Mouse (Mus musculus): ENCODE measurements around the gene Col9a3. TPM values are rescaled to one million over a fixed set of nuclear protein-coding genes. Genes with fewer than 3 reads are reported as not detected.

Gene Col9a3
- polyA plus RNA-seq, 1 experiment from 2014 or later: 4.0 TPM

- 14% methylated on average over 5 of the region's 5 CpGs for WGBS
- Histone ChIP-seq H3K36me3 (ENCODE audit: insufficient read depth, low read length) (no peaks in the 10 kb centered on the region), H3K4me2 (ENCODE audit: low read length) (no peak overlapping the region), H3K4me1 (replicated peaks; ENCODE audit: insufficient read depth, low read length) (no peaks in the 10 kb centered on the region), H3K27me3 (ENCODE audit: insufficient read depth, low read length) (no peaks in the 10 kb centered on the region), H3K9ac (ENCODE audit: low read depth, low read length) (no peak overlapping the region), H3K9me3 (replicated peaks; ENCODE audit: low read length) (no peaks in the 10 kb centered on the region), H3K4me3 (replicated peaks; ENCODE audit: low read depth, low read length) (no peak overlapping the region), H3K27ac (no peak overlapping the region)
- DNase-seq (ENCODE audit: low spot score): peak; percentile 21
- ATAC-seq (replicated peaks; ENCODE audit: low FRiP score, low read depth): no peak
- no peak for TF ChIP-seq CTCF (IDR thresholded peaks at IDR 0.05; ENCODE audit: low read depth)
Measured at GRCm38 (mm10) chr2:180563841-180564240, 33.7 kb upstream of the Col9a3 start.

- no peaks in the 10 kb centered on the region for H3K9me3 ChIP-seq (replicated peaks; ENCODE audit: low read length)
- WGBS: 36% methylated on average over 13 of the region's 13 CpGs
- no peak overlapping the region for H3K4me3 ChIP-seq (replicated peaks; ENCODE audit: low read depth, low read length)
- DNase-seq (ENCODE audit: low spot score) (peak; percentile 88), ATAC-seq (replicated peaks; ENCODE audit: low FRiP score, low read depth) (peak; percentile 60; the same call in 1 of the 2 replicates)
- H3K36me3 ChIP-seq (ENCODE audit: insufficient read depth, low read length): no peaks in the 10 kb centered on the region
- no peak overlapping the region for H3K9ac ChIP-seq (ENCODE audit: low read depth, low read length)
- H3K27ac ChIP-seq: no peak overlapping the region
- H3K4me1 ChIP-seq (replicated peaks; ENCODE audit: insufficient read depth, low read length): no peaks in the 10 kb centered on the region; the same call in 1 of the 2 replicates
- H3K27me3 ChIP-seq (ENCODE audit: insufficient read depth, low read length): no peaks in the 10 kb centered on the region
- TF ChIP-seq CTCF (IDR thresholded peaks at IDR 0.05; ENCODE audit: low read depth): peak; percentile 87
- no peak overlapping the region for H3K4me2 ChIP-seq (ENCODE audit: low read length)
Measured at GRCm38 (mm10) chr2:180566240-180566913, 31.2 kb upstream of the Col9a3 start.

- ATAC-seq (replicated peaks; ENCODE audit: low FRiP score, low read depth) (no peak), DNase-seq (ENCODE audit: low spot score) (peak; percentile 52)
- Histone ChIP-seq H3K9ac (ENCODE audit: low read depth, low read length) (no peak overlapping the region), H3K27ac (no peak overlapping the region), H3K4me2 (ENCODE audit: low read length) (no peak overlapping the region), H3K36me3 (ENCODE audit: insufficient read depth, low read length) (no peaks in the 10 kb centered on the region), H3K4me1 (replicated peaks; ENCODE audit: insufficient read depth, low read length) (peaks cover 3% of the 10 kb centered on the region; the same call in 1 of the 2 replicates), H3K9me3 (replicated peaks; ENCODE audit: low read length) (no peaks in the 10 kb centered on the region), H3K4me3 (replicated peaks; ENCODE audit: low read depth, low read length) (no peak overlapping the region), H3K27me3 (ENCODE audit: insufficient read depth, low read length) (no peaks in the 10 kb centered on the region)
- WGBS: 20% methylated on average over 3 of the region's 3 CpGs
- TF ChIP-seq CTCF (IDR thresholded peaks at IDR 0.05; ENCODE audit: low read depth): no peak
Measured at GRCm38 (mm10) chr2:180569028-180569643, 28.5 kb upstream of the Col9a3 start.

GRCm38 (mm10) chr2:180576482-180576881 lies 21.1 kb upstream of the Col9a3 start:
- 41% methylated on average over 4 of the region's 4 CpGs for WGBS
- H3K4me2 ChIP-seq (ENCODE audit: low read length): no peak overlapping the region
- H3K27ac ChIP-seq: no peak overlapping the region
- H3K9me3 ChIP-seq (replicated peaks; ENCODE audit: low read length): no peaks in the 10 kb centered on the region
- no peaks in the 10 kb centered on the region for H3K27me3 ChIP-seq (ENCODE audit: insufficient read depth, low read length)
- H3K4me3 ChIP-seq (replicated peaks; ENCODE audit: low read depth, low read length): no peak overlapping the region
- DNase-seq (ENCODE audit: low spot score) (no peak), ATAC-seq (replicated peaks; ENCODE audit: low FRiP score, low read depth) (no peak)
- H3K4me1 ChIP-seq (replicated peaks; ENCODE audit: insufficient read depth, low read length): peaks cover 3% of the 10 kb centered on the region; the same call in 1 of the 2 replicates
- no peaks in the 10 kb centered on the region for H3K36me3 ChIP-seq (ENCODE audit: insufficient read depth, low read length)
- H3K9ac ChIP-seq (ENCODE audit: low read depth, low read length): no peak overlapping the region
- TF ChIP-seq CTCF (IDR thresholded peaks at IDR 0.05; ENCODE audit: low read depth): no peak

GRCm38 (mm10) chr2:180578686-180579085 lies 18.9 kb upstream of the Col9a3 start:
- no peaks in the 10 kb centered on the region for H3K27me3 ChIP-seq (ENCODE audit: insufficient read depth, low read length)
- DNase-seq (ENCODE audit: low spot score): peak; percentile 90
- no peaks in the 10 kb centered on the region for H3K36me3 ChIP-seq (ENCODE audit: insufficient read depth, low read length)
- no peak overlapping the region for H3K4me3 ChIP-seq (replicated peaks; ENCODE audit: low read depth, low read length)
- H3K4me2 ChIP-seq (ENCODE audit: low read length): no peak overlapping the region
- peak; percentile 96 for TF ChIP-seq CTCF (IDR thresholded peaks at IDR 0.05; ENCODE audit: low read depth)
- 0 out of 2 replicates have a peak, but pooled peaks cover 6% of the 10 kb centered on the region for H3K4me1 ChIP-seq (replicated peaks; ENCODE audit: insufficient read depth, low read length)
- H3K27ac ChIP-seq: no peak overlapping the region
- 3% methylated on average over 3 of the region's 3 CpGs for WGBS
- ATAC-seq (replicated peaks; ENCODE audit: low FRiP score, low read depth): no peak
- H3K9ac ChIP-seq (ENCODE audit: low read depth, low read length): no peak overlapping the region
- H3K9me3 ChIP-seq (replicated peaks; ENCODE audit: low read length): no peaks in the 10 kb centered on the region

GRCm38 (mm10) chr2:180581002-180581401 lies 16.6 kb upstream of the Col9a3 start, which contains the start of gene Mrgbp:
TSS of gene Mrgbp (plus strand) at chr2:180581304.
- 59% methylated on average over 3 of the region's 3 CpGs for WGBS
- no peak within 1 kb of the TSS for H3K4me2 ChIP-seq (ENCODE audit: low read length)
- no peaks in the 10 kb centered on the region for H3K9me3 ChIP-seq (replicated peaks; ENCODE audit: low read length)
- no peak for TF ChIP-seq CTCF (IDR thresholded peaks at IDR 0.05; ENCODE audit: low read depth)
- DNase-seq (ENCODE audit: low spot score) (no peak), ATAC-seq (replicated peaks; ENCODE audit: low FRiP score, low read depth) (no peak)
- no peaks in the 10 kb centered on the region for H3K27me3 ChIP-seq (ENCODE audit: insufficient read depth, low read length)
- H3K27ac ChIP-seq: no peak within 1 kb of the TSS
- 0 out of 2 replicates have a peak, but pooled peaks cover 7% of the 10 kb centered on the region for H3K36me3 ChIP-seq (ENCODE audit: insufficient read depth, low read length)
- H3K4me3 ChIP-seq (replicated peaks; ENCODE audit: low read depth, low read length): no peak within 1 kb of the TSS
- H3K4me1 ChIP-seq (replicated peaks; ENCODE audit: insufficient read depth, low read length): 0 out of 2 replicates have a peak, but pooled peaks cover 9% of the 10 kb centered on the region
- H3K9ac ChIP-seq (ENCODE audit: low read depth, low read length): no peak within 1 kb of the TSS

All from kidney, postnatal 0 days (tissue).